16 mouse cellular contexts compared by ENCODE assay signal in genomic region chr3:31037851-31038250, GRCm38 (mm10). TPM values are rescaled to one million over a fixed set of nuclear protein-coding genes. Genes with fewer than 3 reads are reported as not detected.
DNase-seq lines count a peak whose midpoint lies in the region; ATAC-seq lines count a peak whose summit lies in the region.
"Had no signal": no experiment of that assay in that cellular context is flagged by ENCODE, and none has a peak within 500 bp of the region (broad histone marks: within the 10 kb centered on the region; RNA-seq: fewer than 3 reads in every experiment).

No protein-coding gene starts in this region.

- peak; percentile 28 for DNase-seq in 416B (ENCODE audit: low read depth)
- no peak for DNase-seq in gastrocnemius, adult 18-20 months (ENCODE audit: low spot score)
- no peak for DNase-seq in spleen, adult 18-20 months
- no peak for DNase-seq in right cerebral cortex, adult 2 months (ENCODE audit: low spot score in 2 of 2)
- DNase-seq: adrenal gland, adult 8-10 months; adrenal gland, postnatal 14 days; adrenal gland, postnatal 36 days; cerebellum, adult 11-12 months; cerebellum, adult 2 months; cerebellum, adult 9-10 months; cerebellum, postnatal 25 days; forebrain, postnatal 0 days had no signal

- peak; percentile 32 to 56; a peak in 1 of 4 replicates for ATAC-seq in hematopoietic stem cell, adult 5-6 weeks (replicated peaks in 1 of 2; ENCODE audit: insufficient read depth in 1 of 2, low FRiP score in 2 of 2, low TSS enrichment in 1 of 2, low read depth in 1 of 2, poor library complexity in 2 of 2, severe bottlenecking in 2 of 2)
- ATAC-seq in megakaryocyte progenitor cell, adult 5-6 weeks (replicated peaks; ENCODE audit: poor library complexity): peak; percentile 89
- ATAC-seq: forebrain, embryonic 13.5 days; forebrain, embryonic 15.5 days; forebrain, postnatal 0 days had no signal

RNA-seq across cellular contexts. Expression of gene Prkci, which starts 42.3 kb away (rescaled TPM):
- 15.6 and 16.3 TPM in 2 replicates for total RNA-seq in hematopoietic stem cell, adult 5-6 weeks (2017)
- 20.1 TPM in 2 replicates for total RNA-seq in megakaryocyte progenitor cell, adult 5-6 weeks (2015)
- 18.9 and 19.1 TPM in 2 replicates for total RNA-seq in megakaryocyte progenitor cell, adult 5-6 weeks (2017)
- total RNA-seq in gastrocnemius, adult 18-20 months (2021): 1 to 10 TPM; 2.6 to 5.1 TPM

RNA-seq across cellular contexts. Expression of gene Skil, which starts 57.0 kb away (rescaled TPM):
- 49.2 and 65.2 TPM in 2 replicates for total RNA-seq in hematopoietic stem cell, adult 5-6 weeks (2017)
- 5.9 and 6.7 TPM in 2 replicates for total RNA-seq in megakaryocyte progenitor cell, adult 5-6 weeks (2015)
- total RNA-seq in megakaryocyte progenitor cell, adult 5-6 weeks (2017): 13.2 and 15.9 TPM in 2 replicates
- total RNA-seq in gastrocnemius, adult 18-20 months (2021): 10 to 100 TPM; 13.2 to 17.1 TPM
